Mouse (Mus musculus): ENCODE measurements at regions not wholly inside any gene's neighbourhood (a gene's known extent, or its start where the extent isn't known, plus 50 kb on each side); places are given as distances from the start of the nearest gene placed in this dataset.
"Not testable (repeated sequence)": the region's sequence is repeated elsewhere in the genome, so short reads cannot be mapped to it uniquely, and the experiment has no call there.

DNA sequence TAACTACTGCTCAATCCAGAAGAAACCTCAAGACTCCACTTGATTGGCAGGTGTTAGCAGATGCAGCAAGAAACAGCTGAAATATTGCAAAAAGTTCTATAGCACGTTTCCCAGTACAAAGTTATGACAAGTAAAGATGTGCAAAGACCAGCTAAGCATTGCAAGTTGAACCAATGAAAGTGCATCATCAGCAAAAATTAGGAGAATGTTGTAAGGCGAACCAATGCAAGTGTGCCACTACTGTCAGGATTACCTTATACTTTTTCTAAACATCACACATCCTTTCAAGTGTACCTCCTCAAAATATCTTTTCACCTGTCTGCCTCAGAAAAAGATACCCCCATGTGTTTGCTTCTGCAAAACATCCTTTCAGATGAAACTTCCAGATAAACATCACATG is 244.7 kb downstream of the Slco6d1 start:
- H3K27ac ChIP-seq (ENCODE audit: low read depth, low read length): no peak overlapping the region
- TF ChIP-seq CTCF (IDR thresholded peaks at IDR 0.05; ENCODE audit: low read depth): no peak
- WGBS: 69% methylated on average over 2 of the region's 2 CpGs

GRCm38 (mm10) chr1:98667426-98667825 is 246.5 kb downstream of the Slco6d1 start:
- not testable (repeated sequence) for H3K27ac ChIP-seq (ENCODE audit: low read depth, low read length); H3K4me1 ChIP-seq (replicated peaks; ENCODE audit: control insufficient read depth, insufficient read depth, low read length); H3K9me3 ChIP-seq (ENCODE audit: control insufficient read depth); H3K9ac ChIP-seq (ENCODE audit: low read depth, low read length); H3K27me3 ChIP-seq (replicated peaks; ENCODE audit: control insufficient read depth, insufficient read depth, low read length); ATAC-seq; H3K4me3 ChIP-seq (ENCODE audit: low read depth, low read length); H3K36me3 ChIP-seq (ENCODE audit: control insufficient read depth, insufficient read depth); H3K4me2 ChIP-seq (replicated peaks; ENCODE audit: low read depth)
- 79% methylated on average over 2 of the region's 2 CpGs for WGBS

More for the DNA sequence above, 244.7 kb downstream of the Slco6d1 start:
- Histone ChIP-seq H3K36me3 (ENCODE audit: control insufficient read depth, insufficient read depth) (no peaks in the 10 kb centered on the region), H3K9ac (ENCODE audit: low read depth, low read length) (no peak overlapping the region), H3K4me1 (replicated peaks; ENCODE audit: control insufficient read depth, insufficient read depth, low read length) (no peaks in the 10 kb centered on the region), H3K4me2 (replicated peaks; ENCODE audit: low read depth) (no peak overlapping the region), H3K4me3 (ENCODE audit: low read depth, low read length) (no peak overlapping the region), H3K9me3 (ENCODE audit: control insufficient read depth) (no peaks in the 10 kb centered on the region), H3K27me3 (replicated peaks; ENCODE audit: control insufficient read depth, insufficient read depth, low read length) (no peaks in the 10 kb centered on the region)
- ATAC-seq: no peak

- 79% methylated on average over 1 of the region's 1 CpGs for WGBS
- ATAC-seq: no peak
- no peaks in the 10 kb centered on the region for H3K4me1 ChIP-seq (replicated peaks; ENCODE audit: control insufficient read depth, insufficient read depth, low read length)
- H3K9me3 ChIP-seq (ENCODE audit: control insufficient read depth): no peaks in the 10 kb centered on the region
- no peak overlapping the region for H3K9ac ChIP-seq (ENCODE audit: low read depth, low read length)
- H3K36me3 ChIP-seq (ENCODE audit: control insufficient read depth, insufficient read depth): no peaks in the 10 kb centered on the region
- no peak overlapping the region for H3K4me2 ChIP-seq (replicated peaks; ENCODE audit: low read depth)
- no peak overlapping the region for H3K4me3 ChIP-seq (ENCODE audit: low read depth, low read length)
- no peak for TF ChIP-seq CTCF (IDR thresholded peaks at IDR 0.05; ENCODE audit: low read depth)
- no peaks in the 10 kb centered on the region for H3K27me3 ChIP-seq (replicated peaks; ENCODE audit: control insufficient read depth, insufficient read depth, low read length)
- H3K27ac ChIP-seq (ENCODE audit: low read depth, low read length): no peak overlapping the region
Measured at GRCm38 (mm10) chr1:98667887-98668286, 247.0 kb downstream of the Slco6d1 start.

- no peak for TF ChIP-seq CTCF (IDR thresholded peaks at IDR 0.05; ENCODE audit: low read depth)
- Histone ChIP-seq H3K27ac (ENCODE audit: low read depth, low read length) (no peak overlapping the region), H3K4me1 (replicated peaks; ENCODE audit: control insufficient read depth, insufficient read depth, low read length) (no peaks in the 10 kb centered on the region), H3K36me3 (ENCODE audit: control insufficient read depth, insufficient read depth) (no peaks in the 10 kb centered on the region), H3K4me2 (replicated peaks; ENCODE audit: low read depth) (no peak overlapping the region), H3K4me3 (ENCODE audit: low read depth, low read length) (no peak overlapping the region), H3K9me3 (ENCODE audit: control insufficient read depth) (no peaks in the 10 kb centered on the region), H3K27me3 (replicated peaks; ENCODE audit: control insufficient read depth, insufficient read depth, low read length) (no peaks in the 10 kb centered on the region), H3K9ac (ENCODE audit: low read depth, low read length) (no peak overlapping the region)
- no peak for ATAC-seq
- 85% methylated on average over 2 of the region's 2 CpGs for WGBS
Measured at GRCm38 (mm10) chr1:98668595-98668994, 247.7 kb downstream of the Slco6d1 start.

DNA sequence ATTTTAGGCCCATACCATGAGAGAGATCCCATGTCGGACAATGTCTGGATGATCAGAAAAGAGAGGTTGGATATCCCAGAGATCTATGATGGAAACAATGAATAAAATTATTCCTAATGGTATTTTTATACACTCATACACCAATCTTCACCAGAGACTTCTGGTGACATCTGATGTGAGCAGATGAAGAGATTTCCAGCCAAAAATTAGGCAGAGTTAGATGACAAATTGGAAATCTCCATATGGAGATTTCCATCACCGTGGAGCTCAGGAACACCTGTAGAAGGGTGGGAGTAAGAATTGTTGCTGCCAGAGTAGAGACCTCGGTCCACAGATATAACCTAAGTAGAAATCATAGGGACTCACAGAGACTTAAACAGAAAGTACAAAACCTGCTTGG is 257.8 kb downstream of the Slco6d1 start:
- no peaks in the 10 kb centered on the region for H3K36me3 ChIP-seq (ENCODE audit: control insufficient read depth, insufficient read depth)
- H3K4me3 ChIP-seq (ENCODE audit: low read depth, low read length): no peak overlapping the region
- H3K9me3 ChIP-seq (ENCODE audit: control insufficient read depth): no peaks in the 10 kb centered on the region
- no peak for ATAC-seq
- WGBS: 86% methylated on average over 3 of the region's 3 CpGs
- H3K4me2 ChIP-seq (replicated peaks; ENCODE audit: low read depth): no peak overlapping the region
- H3K27ac ChIP-seq (ENCODE audit: low read depth, low read length): no peak overlapping the region
- no peaks in the 10 kb centered on the region for H3K27me3 ChIP-seq (replicated peaks; ENCODE audit: control insufficient read depth, insufficient read depth, low read length)
- H3K4me1 ChIP-seq (replicated peaks; ENCODE audit: control insufficient read depth, insufficient read depth, low read length): no peaks in the 10 kb centered on the region
- no peak for TF ChIP-seq CTCF (IDR thresholded peaks at IDR 0.05; ENCODE audit: low read depth)
- H3K9ac ChIP-seq (ENCODE audit: low read depth, low read length): no peak overlapping the region

GRCm38 (mm10) chr1:98713809-98714208 is 292.9 kb downstream of the Slco6d1 start:
- TF ChIP-seq CTCF (IDR thresholded peaks at IDR 0.05; ENCODE audit: low read depth): no peak
- no peaks in the 10 kb centered on the region for H3K4me1 ChIP-seq (replicated peaks; ENCODE audit: control insufficient read depth, insufficient read depth, low read length)
- H3K4me3 ChIP-seq (ENCODE audit: low read depth, low read length): no peak overlapping the region
- no peaks in the 10 kb centered on the region for H3K36me3 ChIP-seq (ENCODE audit: control insufficient read depth, insufficient read depth)
- no peak for ATAC-seq
- no peak overlapping the region for H3K4me2 ChIP-seq (replicated peaks; ENCODE audit: low read depth)
- no peak overlapping the region for H3K9ac ChIP-seq (ENCODE audit: low read depth, low read length)
- no peaks in the 10 kb centered on the region for H3K9me3 ChIP-seq (ENCODE audit: control insufficient read depth)
- no peak overlapping the region for H3K27ac ChIP-seq (ENCODE audit: low read depth, low read length)
- H3K27me3 ChIP-seq (replicated peaks; ENCODE audit: control insufficient read depth, insufficient read depth, low read length): no peaks in the 10 kb centered on the region
- WGBS: 87% methylated on average over 2 of the region's 2 CpGs

DNA sequence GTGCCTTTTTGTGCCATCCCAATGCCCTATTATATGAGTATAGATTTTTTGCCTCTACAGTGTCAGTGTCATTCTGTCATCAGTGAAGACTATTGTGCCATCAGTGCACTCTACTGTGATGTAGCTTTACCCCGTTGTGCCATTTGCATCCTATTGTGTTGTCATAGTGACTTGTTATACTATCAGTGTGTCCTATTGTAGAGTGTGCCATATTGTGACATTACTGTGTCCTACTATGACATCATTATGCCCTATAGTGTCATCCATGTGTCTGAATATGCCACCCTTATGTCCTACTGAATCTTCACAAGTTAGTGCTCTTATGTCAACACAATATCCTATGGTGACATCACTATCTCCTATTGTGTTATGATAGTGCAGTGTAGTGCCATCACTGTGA is 293.4 kb downstream of the Slco6d1 start:
- Histone ChIP-seq H3K27ac (ENCODE audit: low read depth, low read length) (no peak overlapping the region), H3K4me3 (ENCODE audit: low read depth, low read length) (no peak overlapping the region), H3K36me3 (ENCODE audit: control insufficient read depth, insufficient read depth) (no peaks in the 10 kb centered on the region), H3K4me2 (replicated peaks; ENCODE audit: low read depth) (no peak overlapping the region), H3K4me1 (replicated peaks; ENCODE audit: control insufficient read depth, insufficient read depth, low read length) (no peaks in the 10 kb centered on the region), H3K9ac (ENCODE audit: low read depth, low read length) (no peak overlapping the region), H3K27me3 (replicated peaks; ENCODE audit: control insufficient read depth, insufficient read depth, low read length) (no peaks in the 10 kb centered on the region), H3K9me3 (ENCODE audit: control insufficient read depth) (no peaks in the 10 kb centered on the region)
- no peak for TF ChIP-seq CTCF (IDR thresholded peaks at IDR 0.05; ENCODE audit: low read depth)
- 86% methylated on average over 1 of the region's 1 CpGs for WGBS
- ATAC-seq: no peak
